Mouse (Mus musculus): Measurements from ENCODE around the gene Gpr156.
A peak's percentile ranks its signal among the peaks of the same experiment; 100 is the strongest.
"Not testable (repeated sequence)": the region's sequence is repeated elsewhere in the genome, so short reads cannot be mapped to it uniquely, and the experiment has no call there.

Gene Gpr156

DNA sequence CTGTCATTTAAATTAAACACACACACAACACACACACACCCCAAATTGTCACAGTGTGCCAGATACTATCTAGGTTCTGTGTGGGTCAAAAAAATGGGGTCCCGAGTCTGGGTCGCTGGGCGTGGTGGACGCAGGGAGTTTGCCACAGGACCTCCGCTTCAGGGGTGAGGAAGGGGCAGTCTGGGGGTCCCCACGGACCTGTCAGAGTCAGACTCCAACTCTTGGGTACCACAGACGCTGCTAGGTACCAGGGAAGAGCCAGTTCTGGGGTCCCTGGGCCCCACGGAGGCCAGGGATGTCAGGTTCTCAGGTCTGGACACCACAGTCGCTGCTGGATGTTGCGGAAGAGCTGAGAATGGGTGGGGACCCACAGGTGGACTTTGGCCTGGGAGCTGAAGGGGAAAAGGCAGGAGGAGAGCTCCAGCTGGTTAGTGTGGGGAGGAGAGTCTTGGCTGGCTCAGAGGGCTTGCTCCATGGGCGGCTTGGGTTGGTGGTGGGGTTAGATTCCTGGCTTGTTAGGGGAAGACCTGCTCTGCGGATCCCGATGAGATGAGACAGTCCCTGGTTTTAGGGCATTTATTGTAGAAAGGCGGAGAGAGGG, 39.9 kb downstream of the Gpr156 start:
- DNase-seq (ENCODE audit: low read depth, low spot score) = no peak

DNA sequence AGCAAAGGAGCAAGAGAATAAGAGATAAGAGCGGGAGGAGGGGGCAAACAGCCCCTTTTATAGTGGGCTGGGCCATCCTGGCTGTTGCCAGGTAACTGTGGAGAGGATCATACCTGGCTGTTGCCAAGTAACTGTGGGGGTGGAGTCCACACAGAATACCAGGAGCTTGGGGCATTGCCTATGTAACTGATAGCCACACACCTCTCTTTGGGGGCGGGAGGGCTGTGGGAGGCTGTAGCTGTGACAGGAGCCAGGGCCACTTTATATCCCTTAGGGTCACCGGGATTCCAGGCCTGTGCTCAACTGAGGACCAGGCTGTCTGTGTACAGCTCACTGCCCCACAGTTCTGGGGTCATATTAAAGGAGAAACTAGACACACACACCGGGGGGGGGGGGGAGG, 40.5 kb downstream of the Gpr156 start:
- DNase-seq (ENCODE audit: low read depth, low spot score) = no peak

DNA sequence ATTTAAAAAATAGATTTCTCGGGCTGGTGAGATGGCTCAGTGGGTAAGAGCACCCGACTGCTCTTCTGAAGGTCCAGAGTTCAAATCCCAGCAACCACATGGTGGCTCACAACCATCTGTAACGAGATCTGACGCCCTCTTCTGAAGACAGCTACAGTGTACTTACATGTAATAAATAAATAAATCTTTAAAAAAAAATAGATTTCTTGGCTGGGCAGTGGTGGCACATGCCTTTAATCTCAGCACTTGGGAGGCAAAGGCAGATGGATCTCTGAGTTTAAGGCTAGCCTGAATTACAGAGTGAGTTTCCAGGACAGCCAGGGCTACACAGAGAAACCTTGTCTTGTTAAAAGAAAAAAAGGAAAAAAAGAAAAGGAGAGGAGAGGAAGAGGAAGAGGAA, 46.4 kb downstream of the Gpr156 start:
- DNase-seq (ENCODE audit: low read depth, low spot score) = not testable (repeated sequence)

DNA sequence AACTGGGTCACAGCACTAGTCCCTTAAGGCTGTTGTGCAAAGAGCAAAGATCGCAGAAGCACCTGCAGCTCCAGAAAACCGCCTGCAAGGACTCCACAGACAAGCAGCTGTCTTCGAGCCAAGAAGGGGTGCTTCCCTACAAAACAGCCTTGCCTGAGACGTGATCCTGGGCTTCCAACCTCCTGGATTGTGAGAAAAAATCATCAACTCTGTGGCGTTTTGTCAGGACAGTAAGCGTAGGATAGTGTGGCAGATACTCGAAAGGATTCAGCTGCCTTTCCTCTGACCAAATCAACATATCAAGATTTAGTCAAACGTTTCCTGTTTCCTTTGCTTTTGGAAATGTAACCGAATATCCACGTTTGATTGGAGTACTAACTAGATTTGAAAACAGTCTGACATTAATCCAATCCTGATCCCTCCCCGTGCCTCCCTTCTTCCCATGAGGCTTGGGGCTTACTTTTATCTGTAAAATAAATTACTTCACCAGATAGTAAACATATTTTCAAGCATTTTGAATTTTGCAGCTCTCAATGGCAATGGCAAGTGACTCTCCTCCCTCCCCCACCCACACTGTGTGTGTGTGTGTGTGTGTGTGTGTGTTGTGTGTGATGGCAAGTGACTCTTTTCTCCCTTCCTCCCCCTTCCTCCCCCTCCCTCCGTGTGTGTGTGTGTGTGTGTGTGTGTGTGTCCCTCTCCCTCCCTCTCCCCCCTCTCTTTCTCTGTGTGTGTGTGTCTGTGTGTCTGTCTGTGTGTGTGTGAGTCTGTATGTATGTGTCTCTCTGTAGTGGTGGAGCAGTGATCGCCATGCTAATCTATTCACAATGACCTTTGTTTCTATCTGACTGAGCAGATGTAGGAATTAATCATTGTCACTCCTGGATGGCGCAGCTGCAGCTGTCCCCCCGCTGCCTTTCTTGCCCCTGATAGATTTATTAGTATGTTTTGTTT, 47.3 kb downstream of the Gpr156 start:
- peak; percentile 86 for DNase-seq (ENCODE audit: low read depth, low spot score)

DNA sequence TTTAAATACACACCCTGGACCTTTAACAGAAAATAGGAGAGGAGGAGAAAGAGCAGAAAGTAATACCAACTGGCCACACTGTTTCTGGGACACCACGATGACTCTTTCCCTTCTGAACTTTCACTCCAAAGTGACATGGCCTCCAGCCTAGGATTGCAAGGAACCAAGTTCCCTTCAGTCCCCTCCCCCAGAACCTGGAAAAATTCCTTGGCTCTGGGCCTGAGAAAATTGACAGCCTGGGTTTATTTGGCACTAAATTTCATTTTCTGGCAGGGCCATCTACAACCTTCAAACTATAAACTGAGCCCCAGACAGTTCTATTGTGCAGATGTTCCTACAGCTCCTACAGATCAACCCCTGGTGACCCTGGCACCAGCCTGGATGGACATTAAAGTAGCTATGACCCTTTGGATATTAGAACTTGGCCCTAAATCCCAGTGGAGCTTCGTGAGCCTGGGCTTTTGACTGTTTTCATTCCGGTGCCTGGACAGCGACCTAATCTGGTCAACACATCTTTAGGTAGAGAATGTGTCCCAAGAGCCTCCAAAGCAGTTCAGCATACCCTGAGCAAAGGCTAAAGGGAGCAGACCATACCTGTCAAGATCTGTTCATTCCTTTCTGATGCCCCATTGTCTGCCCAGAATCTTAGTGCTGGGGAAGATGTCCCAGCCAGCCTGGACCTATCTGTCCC, 48.2 kb downstream of the Gpr156 start:
- no peak for DNase-seq (ENCODE audit: low read depth, low spot score)

DNA sequence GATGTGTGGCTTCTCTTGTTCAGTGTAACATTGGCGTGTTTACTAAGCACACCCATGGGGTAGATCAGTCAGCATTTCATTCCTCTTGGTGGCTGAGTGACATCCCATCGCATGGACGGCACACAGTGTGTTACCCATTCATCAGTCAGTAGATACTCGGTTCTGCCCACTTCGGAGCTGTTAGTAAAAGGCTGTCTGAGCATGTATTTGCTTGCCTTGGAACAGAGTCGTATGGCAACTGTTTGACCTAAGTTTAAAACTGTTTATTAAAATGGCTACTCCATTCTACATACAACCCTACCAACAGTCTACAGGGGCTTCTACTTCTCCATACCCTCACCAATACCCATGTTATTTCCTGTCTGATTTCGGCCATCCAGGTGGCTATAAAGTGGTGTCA, 50.6 kb downstream of the Gpr156 start:
- DNase-seq (ENCODE audit: low read depth, low spot score) = no peak

DNA sequence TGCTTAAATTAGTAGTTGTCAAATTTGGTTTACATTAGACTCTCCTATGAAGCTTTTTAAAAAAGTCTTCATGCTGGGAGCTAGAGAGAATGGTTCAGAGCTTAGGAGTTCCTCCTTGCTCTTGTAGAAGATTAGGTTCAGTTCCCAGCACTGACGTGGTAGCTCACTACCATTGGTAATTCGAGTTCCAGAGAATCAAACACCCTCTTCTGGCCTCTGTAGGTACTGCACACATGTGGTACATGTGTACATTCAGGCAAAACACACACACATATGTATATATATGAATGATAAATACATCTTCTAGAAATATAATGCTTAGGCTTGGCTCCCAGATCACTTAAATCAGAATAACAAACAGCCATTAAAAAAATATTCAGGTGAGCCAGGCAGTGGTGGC, 51.1 kb downstream of the Gpr156 start:
- peak; percentile 52 for DNase-seq (ENCODE audit: low read depth, low spot score)

DNA sequence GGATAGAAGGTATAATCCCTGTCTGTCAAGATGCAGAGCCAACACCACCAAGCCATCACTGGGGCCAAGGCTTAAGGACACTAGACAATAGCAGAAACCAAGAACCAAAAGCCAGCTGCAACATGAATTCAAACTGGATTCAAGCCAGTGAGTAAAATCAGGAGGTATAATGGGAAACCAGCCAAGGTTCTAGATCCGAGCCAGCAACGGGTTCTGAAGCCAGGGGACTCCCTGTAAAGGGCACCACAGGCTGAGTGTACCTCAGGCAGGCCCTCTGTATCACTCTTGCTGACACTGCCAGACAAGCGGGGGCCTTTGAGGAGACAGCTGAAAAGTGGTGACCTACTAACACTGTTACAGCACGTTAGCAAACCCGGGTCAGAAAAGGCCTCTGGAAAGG, 55.2 kb downstream of the Gpr156 start:
- peak; percentile 25 for DNase-seq (ENCODE audit: low read depth, low spot score)

DNA sequence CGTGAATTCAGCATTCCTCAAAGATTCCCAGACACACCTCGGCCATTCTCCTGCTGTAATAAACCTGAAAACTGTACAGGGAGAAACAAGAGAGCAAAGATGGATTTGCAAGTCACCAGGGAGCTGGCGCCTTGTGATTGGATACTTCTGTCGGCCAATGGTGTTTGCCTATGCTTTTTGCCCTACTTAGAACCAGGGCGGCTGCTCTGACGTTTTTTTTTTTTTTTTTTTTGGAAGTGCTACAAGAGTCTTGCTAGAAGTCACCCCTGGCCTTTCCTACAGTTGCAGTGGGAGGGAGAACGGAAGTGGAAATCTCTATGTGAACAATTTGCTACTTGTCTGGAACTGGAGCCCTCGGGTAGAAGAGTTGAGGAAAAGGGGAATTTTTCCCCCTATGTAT, 56.1 kb downstream of the Gpr156 start:
- DNase-seq (ENCODE audit: low read depth, low spot score) = no peak

DNA sequence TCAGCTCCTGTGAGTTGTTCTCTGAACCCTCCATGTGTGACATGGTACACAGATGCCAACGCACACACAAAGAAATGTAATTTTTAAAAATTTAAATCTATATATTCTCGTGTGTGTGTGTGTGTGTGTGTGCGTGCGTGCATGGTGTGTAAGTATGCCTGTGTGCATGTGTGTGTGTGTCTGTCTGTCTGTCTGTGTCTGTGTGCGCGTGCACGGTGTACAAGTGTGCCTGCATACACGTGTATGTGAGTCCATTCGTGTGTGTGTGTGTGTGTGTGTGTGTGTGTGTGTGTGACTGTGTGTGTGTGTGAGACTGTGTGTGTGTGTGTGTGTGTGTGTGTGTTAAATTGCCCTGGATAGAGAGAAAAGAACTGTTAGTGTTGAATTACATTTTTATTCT, 56.9 kb downstream of the Gpr156 start:
- peak; percentile 30 for DNase-seq (ENCODE audit: low read depth, low spot score)

DNA sequence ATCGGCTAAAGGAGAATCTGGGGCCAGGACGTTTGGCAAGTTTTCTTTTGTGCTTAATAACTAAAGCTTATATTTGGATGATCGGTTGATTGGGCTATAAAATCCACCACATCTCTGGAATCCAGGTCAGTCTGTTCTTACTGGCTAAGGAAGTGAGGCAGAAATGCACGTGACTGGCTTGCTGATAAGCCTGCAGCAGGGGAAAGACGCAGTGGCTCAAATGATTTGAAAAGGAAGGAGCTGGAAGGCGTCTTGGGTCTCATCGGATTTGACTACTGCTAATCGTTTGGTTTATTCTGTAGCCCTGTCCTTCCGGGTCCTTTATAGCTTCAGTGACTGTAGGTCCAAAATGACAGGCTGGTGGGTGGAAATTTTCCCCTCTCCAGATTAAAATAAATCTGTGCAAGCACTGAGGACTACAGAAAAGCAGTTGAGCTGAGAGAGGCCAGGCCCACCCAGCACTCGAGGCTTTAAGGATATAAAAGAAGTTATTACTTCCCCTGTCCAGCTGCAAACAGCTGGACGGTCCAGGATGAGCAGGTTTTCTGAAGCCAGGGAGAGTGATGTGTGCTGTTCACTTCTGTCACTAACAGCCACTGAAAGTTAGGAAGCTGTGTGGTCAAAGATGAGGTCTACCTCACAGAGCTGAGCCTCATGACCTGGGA, 57.7 kb downstream of the Gpr156 start:
- no peak for DNase-seq (ENCODE audit: low read depth, low spot score)

DNA sequence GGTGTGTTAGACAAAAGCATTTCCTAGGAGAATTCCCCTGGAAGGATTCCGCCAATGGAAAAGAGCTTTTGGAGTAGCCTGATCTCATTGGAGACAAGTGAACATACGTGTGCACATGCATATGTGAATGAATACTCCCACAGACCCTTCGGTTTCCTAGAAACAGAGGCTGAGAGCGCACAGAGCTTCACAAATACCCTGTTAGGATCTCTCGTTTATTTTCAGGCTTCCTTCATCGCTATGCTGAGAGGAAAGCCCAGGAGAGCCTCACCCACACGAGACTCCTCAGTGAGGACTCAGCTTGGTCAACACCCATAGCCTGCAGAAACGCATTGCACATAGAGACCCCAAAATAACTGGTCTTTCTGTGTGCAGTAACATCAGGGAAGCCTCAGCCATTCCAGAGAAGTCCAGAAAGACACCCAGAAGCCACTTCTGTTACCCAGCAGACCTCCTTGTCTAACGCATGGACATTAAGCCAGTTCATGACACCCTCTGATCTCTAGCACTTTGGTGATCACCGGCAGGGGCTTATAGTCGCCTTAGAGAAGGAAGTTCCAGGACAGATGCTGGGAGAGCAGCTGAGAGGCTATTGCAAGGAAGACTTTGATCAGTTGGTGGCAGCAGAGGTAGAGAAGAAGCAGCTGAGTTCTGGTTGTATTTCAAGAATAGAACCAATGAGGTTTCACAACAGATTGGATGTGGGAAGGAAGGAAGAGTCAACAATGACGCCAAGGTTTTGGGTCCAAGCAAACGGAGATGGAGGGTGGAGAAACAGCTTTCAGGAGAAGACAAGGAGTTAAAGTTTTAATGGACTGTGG, 58.4 kb downstream of the Gpr156 start:
- peak; percentile 43 for DNase-seq (ENCODE audit: low read depth, low spot score)

DNA sequence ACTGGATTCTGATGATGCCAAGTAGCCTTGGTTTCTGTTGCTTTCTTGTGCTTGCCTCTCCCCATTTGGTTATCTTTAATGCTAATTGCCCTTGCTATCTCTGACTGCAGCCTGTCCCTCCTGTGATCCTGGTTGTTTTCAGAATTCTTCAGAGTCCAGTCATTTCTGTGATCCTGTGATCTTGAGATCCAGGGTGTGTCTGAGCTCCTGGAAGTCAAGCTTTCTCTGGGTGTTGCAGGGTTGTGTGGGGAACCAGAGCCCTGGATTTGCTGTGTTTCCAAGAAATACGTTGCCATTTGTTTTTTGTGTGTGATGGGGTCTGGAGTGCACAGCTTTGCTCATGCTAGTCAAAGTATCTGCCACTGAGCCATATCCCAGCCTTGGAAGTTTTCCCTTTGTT, 65.6 kb downstream of the Gpr156 start:
- DNase-seq (ENCODE audit: low read depth, low spot score) = no peak

DNA sequence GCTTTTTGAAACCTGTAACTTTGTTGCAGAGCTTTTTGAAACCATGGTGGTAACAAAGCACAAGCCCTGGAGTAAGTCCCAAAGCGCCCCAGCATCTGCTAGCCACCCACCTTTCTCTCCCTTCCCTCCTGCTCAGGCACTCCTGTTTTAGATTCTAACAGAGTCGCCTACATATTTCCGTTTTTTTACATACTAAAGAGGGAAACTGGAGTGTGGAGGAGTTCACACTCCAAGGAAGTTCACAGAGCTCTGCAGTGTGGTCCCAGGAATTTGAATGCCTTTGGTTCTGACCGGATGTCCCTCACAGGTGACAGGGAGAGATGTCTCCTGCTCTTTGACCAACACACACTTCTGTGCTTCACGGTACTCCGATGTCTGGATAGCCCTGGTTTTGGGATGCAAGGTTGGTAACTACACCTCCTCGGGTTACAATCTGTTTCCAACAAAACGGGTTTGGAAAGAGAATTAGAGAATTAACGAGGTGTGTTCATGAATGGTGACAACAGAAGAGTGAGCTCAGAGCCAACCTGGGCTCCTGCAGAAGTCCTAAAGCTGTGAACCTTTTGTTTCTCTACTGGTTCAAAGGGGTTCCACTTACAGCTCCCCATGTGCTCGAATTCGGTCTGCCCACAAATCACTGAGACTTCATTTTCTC, 72.0 kb downstream of the Gpr156 start:
- DNase-seq (ENCODE audit: low read depth, low spot score) = no peak

DNA sequence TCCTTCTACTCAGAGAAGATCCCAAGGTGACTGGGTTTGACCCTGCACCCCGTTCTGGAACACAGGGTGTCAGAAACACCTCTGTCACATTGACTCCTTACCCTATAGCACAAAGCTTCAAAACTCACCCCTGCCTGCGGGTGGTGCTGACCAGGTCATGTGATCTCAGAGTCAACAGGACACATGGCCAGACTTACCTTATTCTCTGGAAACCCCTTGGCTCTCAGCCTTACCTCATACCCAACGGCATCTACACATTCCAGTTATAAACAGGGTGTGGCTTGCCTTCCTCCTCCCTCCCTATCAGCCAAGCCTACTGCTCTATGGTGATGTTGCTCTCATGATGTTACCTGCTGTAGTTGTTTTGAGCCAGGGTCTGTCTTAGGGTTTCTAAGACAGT, 73.5 kb downstream of the Gpr156 start:
- DNase-seq (ENCODE audit: low read depth, low spot score) = no peak

DNA sequence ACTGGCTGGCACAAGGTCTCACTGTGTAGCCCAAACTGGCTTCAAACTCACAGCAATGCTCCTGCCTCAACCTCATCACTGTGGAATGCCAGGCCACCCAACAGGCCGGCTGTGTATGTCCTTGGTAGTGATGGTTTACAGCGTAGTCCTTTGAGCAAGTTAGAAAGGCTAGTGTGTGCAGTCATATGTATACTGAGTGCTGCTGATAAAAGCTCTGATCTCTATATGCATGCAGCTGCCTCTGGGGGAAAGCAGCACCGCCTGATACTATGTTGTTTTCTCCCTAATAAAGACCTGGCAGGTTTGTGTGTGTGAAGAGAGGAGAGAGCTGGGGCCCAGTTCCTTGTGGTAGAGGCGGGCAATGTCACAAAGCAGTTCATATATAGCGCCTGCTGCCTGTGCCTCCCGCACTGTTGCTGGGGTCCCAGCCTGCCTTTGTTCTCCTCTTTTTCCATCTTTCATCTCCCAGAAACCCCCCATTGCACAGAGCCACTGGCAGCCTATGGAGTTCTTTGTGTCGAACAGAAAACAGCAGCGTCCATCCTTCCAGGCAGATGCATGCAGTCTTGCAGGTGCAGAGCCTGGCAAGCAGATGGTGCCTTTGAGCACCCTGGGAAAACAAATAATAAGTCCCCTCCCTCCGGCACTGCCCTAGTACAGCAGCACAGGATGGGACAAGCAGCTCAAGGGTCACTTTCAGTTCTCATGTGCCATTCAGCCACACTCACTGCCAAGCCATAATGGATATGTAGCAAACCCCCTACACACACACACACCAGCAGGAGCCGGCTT, 74.5 kb downstream of the Gpr156 start:
- DNase-seq (ENCODE audit: low read depth, low spot score) = no peak

DNA sequence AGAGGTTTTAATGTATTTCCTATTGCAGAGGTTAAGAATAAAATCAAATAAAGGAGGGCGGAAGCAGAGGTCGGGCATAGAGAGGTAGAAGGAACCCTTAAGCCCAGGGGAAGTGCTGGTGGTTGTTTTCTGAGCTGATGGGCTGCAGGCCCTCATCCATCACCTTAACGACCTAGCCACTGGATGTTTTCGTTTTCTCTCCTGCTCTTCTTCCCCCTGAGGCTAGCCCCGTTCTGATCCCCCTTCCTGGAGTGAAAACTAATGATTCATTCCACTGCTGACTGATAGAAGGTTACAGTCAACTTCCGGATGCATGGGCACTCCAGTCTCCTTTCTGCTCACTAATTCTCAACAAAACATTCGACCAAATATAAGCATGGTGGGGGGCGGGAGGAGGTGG, 76.5 kb downstream of the Gpr156 start:
- no peak for DNase-seq (ENCODE audit: low read depth, low spot score)

DNA sequence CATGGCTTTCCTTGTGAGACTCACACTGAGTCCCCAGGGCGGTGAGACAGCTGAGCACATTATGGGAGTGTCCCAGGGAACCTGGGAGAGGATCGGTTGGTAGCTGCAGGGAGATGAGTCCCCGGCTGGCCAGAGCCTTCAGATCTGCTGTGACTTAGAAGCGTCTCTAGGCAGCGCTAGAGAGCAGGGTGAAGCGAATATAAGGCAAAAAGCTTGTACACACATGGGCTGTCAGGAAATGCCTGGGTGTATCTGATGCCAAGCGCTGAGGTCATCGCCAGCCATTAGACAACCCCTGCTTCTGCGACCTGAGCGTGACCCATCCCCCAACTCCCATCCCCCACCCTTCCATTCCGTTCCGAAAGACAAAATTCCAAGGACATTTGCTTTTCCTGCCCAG, 78.4 kb downstream of the Gpr156 start:
- peak; percentile 76 for DNase-seq (ENCODE audit: low read depth, low spot score)

DNA sequence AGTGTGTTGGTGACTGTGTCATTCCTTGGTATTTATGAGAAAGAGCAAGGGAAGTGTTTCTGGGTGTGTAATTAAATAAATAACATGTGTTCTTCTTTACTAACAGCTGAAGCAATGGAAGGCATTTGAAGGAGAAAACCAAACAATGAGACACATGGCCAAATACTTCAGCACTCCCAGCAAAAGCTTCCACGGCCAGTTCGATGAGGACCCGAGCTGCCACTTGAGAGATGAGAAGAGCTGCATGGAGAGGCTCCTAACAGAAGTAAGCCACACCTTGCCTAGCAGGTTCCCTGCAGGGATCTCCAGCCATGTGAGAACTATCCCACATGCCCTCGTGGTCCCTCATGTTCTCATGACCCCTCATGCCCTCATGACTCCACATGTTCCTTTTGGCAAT, 81.5 kb downstream of the Gpr156 start:
- DNase-seq (ENCODE audit: low read depth, low spot score) = no peak

DNA sequence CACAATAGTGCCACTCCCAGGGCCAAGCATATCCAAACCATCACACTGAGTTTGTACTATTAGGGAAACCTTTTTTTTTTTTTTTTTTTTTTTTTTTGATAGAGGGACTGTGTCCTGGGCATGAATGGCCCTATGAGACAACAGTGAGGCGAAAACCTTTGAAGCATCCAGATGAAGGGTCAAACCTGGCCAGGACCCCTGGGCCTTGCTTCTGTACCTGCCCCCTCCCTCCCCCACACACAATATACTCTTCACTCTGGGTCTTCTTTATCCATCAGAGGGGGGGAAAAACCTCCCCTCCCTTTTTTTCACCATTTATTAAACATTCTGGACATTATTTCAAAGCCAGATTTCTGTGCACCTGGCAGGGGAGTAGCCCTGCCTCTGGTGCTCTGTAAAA, 83.5 kb downstream of the Gpr156 start:
- no peak for DNase-seq (ENCODE audit: low read depth, low spot score)

All from A20 (cell line).